Mouse (Mus musculus) A20 (cell line): ENCODE results near the gene Gpr180.
"Not testable (repeated sequence)": the region's sequence is repeated elsewhere in the genome, so short reads cannot be mapped to it uniquely, and the experiment has no call there.

Experiments
- DNase-seq: peaks from one replicate; pipeline ENCODE4 v3.0.0-alpha.2; 2011; ENCODE audit warnings: low read depth, low spot score

Gene Gpr180

DNA sequence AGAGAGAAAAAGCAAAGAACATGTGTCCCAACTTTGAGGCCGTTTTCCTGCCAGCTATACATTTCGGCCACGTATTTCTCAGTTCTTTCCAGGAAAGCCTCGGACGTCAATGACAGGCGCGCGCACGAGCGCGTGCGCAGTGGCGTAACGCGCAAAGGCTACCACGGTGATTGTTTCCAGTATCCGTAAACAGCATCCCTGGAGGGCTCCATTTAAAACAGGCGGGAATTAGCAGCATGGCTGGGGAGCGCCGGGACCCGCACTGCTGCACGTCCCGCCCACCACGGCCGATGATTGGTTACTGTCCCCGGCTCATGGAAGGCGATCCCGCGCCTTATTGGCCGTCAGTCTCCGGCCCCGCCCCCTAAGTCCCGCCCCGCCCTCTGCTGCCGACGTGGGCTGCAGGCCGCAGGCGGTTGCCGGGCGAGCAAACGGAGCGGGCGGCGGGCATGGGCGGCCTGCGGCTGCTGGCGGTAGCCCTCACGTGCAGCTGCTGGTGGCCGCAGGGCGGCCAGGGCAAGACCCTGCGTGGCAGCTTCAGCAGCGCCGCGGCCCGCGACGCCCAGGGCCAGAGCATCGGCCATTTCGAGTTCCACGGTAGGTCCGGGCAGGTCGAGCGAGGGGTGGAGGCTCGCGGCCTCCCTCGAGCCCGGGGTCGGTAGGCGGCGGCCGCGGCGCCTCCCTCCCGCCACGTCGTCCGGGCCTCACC, at the start of gene Gpr180:
TSS of gene Gpr180 (plus strand) at position 415 of the 709 bp plus-strand sequence.
- peak; percentile 94 for DNase-seq

DNA sequence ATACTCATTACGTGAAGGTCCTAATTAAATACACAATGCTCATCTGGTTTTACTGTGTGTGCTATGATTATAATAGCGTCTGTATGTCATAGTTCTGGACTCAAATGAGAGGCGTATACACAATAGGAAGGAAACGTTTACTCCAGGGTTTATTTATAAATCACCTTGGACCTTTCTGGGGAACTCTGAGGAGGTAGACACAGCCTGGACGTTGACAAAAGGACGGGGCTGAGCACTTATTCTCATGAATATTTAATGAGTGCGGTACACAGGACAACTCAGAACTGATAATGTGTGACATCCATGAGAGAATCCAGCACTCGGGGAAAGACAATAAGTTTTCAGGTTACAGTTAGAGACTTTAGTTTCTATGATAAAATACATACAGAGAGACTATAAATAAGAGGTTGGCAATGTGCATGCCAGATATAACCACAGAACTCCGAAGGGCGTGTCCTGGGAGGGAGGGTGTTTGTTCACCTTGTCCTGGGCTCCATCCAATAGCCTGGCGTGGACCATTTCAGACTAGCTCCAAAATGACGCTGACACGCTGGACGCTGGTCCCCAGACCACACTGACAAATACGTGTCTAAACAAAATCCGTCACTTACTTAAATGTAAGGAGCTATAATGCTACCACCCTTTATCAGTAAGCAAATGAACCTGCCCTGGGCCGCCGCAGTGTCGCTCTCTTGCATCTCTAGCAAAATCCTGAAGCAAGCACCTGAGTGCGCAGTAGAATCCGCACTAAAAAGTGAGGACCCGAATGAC, 48.3 kb upstream of the Gpr180 start:
- no peak for DNase-seq

DNA sequence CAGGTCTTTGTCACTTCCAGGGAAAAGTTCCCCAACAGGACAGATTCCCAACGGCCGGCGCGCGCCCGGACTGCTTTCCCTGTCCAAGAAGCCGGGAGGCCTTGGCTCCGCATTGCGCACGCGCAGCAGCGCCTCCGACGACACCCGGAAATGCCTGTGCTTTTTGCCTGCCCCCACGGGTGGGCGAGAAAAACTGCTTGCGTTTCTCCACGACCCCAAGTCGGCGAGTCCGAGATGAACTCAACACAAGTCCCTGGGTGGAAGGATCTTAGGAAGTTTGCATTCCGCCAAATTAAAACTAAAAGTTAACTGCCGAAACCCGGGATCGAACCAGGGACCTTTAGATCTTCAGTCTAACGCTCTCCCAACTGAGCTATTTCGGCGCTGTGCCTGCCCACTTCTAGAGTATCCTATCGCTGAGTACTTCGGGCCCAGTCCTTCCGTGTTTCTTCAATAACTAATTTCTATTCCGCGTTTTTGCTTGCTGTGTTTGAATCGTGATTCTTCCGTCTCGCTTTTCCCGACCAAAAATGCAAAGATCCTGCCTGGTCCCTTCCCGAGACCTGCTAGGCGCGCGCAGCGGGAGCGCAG, 47.6 kb upstream of the Gpr180 start:
- DNase-seq, result peak; percentile 94

DNA sequence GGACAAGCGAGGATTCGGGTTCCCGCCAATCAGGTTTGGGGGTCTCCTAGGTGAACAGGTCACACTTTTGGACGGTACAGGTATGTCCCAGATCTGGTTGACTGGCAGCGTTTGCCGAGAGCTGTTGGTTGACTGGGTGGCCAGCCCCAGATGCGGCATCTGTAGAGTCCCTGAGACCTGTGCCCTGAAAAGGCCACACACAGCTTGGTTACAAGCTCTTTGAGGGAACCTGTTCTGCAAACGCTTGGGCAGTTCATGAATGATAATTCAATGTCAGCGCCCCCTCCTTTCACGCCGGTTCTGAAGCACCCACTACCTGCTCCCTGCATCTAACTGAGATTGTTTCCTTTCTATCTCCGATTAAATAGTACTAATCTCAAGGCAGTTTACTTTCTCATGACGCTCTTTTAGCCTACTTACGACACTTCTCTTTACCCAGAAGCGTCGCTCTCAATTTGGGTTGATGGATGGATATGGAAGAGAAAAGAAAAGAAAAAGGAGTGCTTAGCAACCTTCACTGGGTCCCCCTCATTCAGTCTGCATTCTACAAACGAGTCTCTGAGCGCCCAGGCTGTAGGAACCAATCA, 47.1 kb upstream of the Gpr180 start:
- DNase-seq, result peak; percentile 85

DNA sequence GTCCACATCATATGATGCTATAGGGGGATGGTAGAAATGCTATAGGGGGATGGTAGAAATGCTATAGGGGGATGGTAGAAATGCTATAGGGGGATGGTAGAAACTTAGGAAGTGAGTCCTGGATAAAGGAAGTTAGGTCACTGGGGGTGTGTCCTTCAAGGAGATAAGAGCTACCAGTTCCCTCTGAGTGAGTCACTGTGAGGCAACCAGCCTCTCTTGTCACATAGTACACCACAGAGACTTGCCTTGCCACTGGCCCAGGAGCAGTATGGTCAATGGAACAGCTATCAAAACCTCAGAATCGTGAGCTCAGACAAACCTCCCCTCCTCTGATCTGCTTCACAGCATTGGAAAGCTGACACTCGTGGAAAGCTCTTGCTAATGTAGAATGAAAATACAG, 38.7 kb upstream of the Gpr180 start:
- DNase-seq, result no peak

DNA sequence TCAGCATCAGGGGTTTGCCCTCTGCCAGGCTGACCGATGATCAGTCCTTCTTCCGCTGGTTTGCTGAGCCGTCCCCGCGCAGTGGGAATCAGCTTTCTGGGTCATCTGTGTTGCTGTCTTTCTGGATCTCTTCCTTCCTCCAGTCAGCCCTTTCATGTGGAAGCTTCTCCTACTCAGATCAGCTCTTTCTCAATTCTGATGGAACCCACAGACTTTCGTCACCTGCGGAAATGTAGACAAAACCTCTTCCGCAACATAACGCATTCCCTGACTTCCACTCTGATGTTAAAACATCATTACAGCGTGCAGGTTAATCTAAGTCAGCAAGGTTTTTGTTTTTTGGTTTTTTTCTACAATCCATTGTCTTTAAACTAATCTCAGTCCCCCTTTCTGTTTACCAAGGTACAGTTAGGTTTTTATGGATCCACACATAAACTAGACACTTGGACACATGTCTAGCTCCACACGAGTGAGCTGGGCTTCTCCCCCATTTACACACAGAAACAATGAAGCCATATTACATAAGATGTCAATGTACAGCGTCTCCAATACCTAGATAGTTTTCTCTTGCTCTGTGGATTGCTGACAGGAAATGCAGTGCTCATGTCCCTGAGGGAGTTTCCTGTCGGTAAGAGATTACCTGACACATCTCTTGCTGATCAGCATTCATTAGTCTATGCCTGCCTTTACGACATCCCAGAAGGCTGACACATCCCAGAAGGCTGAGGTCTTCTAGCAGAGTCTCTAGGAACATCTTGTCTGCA, 35.5 kb upstream of the Gpr180 start:
- DNase-seq, result no peak

DNA sequence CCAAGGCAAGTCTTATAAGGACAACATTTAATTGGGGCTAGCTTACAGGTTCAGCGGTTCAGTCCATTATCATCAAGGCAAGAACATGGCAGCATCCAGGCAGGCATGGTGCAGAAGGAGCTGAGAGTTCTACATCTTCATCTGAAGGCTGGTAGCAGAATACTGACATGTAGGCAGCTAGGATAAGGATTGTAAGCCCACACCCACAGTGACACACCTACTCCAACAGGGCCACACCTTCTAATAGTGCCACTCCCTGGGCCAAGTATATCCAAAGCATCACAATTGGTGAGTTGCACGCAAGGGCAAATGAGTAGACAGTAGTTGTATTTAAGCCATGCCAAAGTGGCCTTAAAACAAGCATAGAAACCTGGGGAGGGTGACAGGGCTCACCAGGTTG, 29.5 kb upstream of the Gpr180 start:
- DNase-seq, result not testable (repeated sequence)

DNA sequence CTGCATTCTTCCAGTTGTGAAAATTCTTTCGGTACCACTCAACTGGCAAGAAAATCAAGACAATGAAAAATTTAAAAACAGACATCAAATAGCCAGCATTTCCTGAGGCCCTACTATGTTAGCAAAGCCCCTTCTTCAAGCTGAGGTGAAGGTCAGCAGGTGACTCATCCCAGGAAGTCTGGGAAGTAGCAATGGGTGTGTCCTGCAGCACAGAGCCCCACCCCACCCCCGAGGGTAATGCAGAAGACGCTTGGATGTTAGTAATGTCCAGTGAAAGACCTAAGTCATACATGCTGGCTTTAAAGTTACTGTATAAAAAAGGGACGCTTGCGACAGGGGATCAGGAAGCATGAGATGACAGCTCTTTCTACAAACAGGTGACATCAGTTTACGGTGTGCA, 23.8 kb upstream of the Gpr180 start:
- DNase-seq, result no peak

DNA sequence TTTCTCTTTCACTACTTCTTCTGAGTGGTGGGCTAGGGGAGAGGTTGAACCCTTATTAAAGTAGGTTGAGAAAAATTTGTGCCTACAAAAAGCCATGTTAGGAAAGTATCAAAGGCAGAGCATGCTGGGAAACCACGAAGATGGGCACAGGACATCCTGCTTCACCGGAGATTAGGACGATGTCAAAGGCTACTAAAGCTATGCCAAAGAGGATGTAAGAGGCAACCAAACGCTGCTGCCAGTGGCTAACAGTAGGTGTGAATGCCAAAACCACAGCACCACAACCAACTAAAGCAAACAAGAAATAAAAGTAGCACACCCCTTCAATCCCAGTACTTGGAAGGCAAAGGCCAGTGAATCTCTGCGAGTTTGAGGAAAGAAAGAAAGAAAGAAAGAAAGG, 12.8 kb upstream of the Gpr180 start:
- DNase-seq, result no peak

DNA sequence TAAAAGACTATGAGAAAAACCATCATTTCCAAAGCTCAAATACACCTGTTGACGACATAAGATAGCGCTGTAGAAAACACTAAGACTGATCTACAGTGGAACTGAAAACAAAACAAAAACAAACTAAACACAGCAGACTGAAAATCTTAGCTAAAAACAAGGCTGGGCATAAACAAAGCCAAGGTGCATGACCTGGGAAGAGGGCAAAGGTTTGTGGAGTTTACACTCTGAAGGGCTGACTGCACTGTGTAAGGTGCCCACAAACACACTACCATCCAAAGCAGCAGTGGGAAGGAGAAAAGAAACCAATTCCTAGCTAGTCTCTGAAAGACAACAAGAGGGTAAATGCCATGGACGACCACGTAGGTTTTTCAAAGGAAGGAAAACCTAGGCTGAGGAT, 12.2 kb upstream of the Gpr180 start:
- DNase-seq, result no peak

DNA sequence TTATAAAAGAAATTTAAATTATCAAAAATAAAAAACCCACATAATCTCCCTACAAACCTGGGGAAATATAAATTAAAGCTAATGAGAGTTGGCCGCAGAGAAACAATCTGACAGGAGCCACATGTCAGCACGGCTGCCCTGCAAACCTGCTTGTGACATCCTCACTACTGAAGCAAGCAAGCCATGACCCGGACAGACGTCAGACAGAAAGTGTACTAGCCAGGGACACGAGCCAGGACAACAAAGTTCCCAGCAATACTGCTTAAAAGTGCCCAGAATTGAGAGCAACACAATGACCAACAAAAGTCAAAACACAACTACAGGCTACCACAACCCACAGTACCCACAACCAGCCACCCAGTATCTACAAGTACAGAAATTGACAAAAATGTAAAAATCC, 10.7 kb upstream of the Gpr180 start:
- no peak for DNase-seq

DNA sequence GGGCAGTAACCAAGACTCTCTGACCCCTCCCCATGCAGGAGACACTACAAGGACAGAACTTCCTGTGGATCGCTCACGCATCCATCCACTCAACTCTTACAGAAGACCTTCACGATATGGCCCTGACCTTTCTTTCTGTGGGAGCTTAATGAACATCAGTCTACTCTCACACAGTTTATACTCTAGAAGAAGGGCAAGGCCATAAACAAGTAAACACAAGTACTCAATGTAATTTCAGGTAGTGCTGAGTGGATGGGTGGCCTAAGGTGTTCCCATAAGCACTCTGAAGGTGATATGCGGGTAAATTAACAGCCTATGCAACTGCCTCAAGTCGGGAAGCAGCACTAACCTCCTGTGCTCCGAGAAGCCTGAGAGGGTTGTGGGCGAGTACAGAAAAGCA, 5.5 kb upstream of the Gpr180 start:
- DNase-seq, result no peak

DNA sequence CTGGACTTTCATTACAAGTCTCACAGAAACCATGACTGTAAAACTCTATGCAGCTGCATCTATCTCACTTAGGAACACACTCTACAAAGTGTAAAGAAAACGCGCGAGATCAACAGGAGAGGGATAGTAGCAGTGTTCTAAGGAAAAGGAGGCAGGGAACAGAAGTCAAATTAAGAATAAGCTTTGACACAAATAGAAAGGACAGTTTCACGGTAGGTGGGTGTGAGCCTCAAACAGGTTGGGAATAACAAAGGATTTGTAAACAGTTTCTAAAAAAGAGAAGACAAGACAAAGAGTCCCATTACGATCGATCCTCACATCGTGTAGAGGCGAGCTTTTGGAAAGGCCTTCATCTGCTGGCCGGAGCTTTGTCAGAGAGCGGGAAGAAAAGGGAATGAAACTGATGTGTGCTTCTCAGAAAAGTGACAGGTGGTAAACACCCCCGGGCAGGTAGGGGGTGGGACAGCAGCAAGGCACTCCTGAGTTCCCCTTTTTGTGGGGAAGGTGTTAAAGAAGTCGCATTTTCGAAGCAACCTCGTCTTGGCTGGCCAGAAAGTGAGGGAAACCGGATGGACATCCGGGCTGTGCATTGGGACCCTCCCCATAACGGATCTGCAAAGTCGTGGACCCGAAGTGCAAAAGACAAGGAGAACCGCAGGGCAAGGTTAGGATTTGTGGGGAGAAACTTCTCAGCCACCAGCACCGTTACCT, 4.9 kb upstream of the Gpr180 start:
- DNase-seq, result no peak

DNA sequence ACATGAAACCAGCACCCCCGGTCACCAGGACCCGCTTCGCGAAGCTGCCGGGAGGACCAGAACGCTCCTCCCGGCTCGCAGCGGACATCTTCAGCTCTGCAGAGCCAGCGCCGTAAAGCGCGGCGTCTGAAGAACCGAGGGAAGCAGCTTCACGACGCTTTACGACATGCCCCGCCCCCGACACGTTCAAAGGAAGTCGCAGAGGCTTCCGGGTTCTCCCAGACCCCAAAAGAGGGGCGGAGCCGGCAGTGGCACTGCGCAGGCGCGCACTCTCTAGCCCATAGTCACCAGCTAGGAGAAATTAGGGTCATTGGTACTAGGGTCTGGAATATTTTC, 4.3 kb upstream of the Gpr180 start, which contains the start of gene Tgds:
TSS of gene Tgds (minus strand) at position 114 of the 336 bp plus-strand sequence.
- DNase-seq, result peak; percentile 99

DNA sequence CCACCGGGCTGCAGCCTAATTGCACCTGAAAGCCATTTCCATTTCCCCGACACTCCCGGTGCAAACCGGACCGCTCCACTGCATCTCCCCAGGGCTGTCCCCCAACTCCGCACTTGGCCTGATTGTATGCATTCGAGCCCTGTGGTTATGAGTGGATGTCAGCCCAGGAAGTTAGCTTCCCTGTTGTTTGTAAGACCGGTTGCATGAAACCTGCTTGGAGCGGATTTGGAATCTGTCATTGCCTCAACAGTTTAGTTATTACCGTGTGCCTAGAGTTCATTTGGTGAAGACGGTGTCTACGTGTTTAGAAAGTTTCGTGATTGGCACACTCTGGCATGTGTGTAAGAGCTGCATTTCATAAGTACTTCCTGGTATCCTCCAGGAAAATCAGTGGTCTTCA, 529 bp downstream of the Gpr180 start:
- DNase-seq, result no peak

DNA sequence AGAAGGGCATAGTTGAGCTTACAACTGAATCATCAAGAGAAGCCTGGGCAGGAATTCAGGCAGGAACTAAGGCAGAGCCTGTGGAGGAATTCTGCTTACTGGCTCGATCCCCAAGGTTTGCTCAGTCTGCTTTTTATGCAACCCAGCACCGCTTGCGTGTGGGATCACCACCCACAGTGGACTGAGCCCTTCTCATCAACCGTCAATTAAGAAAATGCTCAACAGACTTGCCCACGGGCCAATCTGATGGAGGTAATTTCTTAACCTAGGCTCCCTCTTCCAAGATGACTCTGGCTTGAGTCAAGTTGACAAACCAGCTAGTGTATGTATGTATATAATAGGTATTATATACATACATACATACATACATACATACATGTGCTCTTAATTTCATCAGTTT, 5.3 kb downstream of the Gpr180 start:
- no peak for DNase-seq

DNA sequence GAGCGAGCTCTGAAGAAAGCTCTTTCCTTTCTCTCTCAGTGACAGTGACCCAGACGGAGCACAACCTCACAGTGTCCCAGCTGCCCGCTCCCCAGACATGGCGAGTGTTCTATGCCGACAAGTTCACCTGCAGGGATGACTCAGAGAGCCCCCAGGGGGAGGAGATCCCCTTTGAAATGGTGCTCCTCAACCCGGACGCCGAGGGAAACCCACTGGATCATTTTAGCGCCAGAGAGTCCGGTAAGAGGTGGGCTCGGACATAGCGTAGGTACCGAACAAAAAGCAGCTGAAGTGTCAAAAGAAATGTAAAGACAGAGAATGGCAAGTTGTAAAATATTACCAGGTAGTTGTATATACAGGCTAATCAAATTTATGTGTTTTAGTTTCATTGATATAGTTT, 11.1 kb downstream of the Gpr180 start:
- no peak for DNase-seq

DNA sequence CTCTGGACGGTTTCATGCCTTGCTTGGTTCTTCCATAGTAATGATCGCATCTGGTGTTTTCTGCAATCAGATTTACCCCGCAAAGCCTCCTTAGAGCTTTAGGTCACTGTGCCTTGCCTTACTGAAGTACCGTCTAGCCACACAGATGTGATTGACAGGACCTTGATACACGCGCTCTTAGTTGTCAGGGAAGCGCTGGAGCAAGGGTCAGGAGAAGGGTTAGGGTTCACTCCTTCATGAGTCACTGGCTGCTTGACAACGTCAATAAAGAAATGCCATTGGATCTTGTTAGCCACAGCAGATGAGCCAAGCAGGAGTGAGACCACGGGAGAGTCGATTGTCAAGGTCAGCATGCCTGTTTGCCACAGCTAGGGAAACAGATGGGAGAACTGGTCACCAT, 11.6 kb downstream of the Gpr180 start:
- no peak for DNase-seq

DNA sequence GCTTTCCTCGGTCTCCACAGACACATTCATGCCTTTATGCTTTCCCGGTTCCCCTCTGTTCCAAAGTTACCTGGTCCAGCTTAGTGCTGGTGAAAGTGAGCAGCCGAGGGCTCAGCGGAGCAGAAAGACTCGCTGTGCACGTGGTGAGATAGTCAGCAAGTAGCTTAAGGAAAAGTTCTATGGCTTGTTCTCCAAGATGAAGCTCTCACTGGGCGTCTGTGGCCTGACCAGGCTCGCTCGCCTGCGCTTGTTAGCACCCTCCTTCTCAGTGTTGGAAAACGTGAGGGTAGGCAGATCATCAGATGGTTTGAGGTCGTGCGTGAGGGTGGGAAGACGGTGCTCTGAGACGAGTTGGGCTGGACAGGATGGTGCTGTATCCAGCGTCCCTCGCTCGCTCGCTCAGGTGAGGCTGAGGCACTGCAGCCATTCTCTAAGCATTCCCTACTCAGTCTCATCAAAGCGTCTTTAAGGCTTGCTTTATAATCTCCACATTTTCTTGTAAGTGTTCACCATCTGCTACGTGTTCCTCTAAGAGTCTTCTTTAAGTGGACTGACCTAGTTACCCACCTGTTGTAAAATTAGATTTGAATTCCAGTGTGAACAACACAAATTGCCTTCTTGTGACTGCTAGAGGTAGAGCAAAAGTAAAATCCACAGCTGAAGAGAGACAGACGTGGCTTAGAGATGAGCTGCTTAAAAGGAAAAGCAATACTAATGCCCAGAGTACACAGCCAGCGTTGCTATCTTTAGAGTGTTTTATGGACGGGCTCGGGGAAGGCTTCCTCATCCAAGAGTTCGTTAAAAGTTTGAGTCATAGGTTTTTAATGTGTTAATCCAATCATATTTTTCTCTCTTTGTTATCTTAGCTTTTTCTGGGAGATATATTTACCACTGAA, 13.9 kb downstream of the Gpr180 start:
- no peak for DNase-seq

DNA sequence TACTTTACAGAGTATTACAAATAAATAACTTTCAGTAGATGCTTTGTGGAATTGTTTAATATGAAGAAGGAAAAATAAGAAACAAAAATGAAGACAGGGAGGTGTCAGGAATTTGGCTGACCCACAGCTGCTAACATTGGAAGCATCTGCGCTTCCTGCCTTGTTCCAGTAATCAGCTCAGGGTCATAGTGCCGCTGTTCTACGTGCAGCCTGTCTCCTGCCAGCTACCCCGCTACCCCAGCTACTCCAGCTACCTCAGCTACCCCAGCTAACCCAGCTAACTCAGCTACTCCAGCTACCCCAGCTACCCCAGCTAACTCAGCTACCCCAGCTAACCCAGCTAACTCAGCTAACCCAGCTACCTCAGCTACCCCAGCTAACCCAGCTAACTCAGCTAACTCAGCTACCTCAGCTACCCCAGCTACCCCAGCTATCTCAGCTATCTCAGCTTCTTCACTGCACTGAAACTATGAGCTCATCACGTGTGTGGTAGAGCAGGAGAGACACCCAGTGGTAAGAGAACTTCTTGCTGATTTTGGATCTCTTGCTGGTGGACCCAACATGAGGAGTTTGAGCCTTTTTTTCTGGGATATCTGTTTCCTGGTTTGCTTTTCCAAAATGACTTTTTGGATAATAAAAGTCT, 14.8 kb downstream of the Gpr180 start:
- DNase-seq, result peak; percentile 34
